Mouse (Mus musculus) adrenal gland, adult 8-10 months (tissue): ENCODE results near the gene Tmprss13. TPM values are rescaled to one million over a fixed set of nuclear protein-coding genes. Genes with fewer than 3 reads are reported as not detected.

ENCODE experiments used
- DNase-seq: peaks from one replicate; pipeline ENCODE4 v3.0.0; 2022
- total RNA-seq, 4 experiments: library from RNA; stranded (reverse); gene quantifications; 2 replicates each; pipeline ENCODE4 v1.2.4; 2022

The Tmprss13 gene
- total RNA-seq = under 1 TPM; 0.18 to 0.87 (median 0.52) TPM

DNA sequence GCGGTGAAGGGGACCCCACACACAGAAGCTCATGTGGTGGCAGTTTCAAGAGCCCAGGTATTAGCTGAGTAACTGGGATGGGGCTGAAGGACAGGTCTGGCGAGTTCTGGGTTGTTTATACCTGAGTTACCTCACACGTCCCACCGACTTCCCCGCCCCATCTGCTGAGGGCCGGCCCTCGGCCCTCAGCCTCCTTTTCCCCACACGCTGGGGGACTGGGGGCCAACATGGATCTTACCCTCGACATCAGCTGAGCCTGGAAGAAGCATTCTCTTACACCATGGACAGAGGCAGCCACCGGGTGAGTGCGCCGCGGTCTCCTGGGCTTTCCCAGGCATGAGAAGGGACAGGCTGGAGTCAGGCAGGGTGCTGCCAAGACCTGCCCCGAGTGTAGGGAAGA is at the start of gene Tmprss13:
Gene Tmprss13, plus strand, starts transcription at position 246 of the 400 bp plus-strand sequence.
- no peak for DNase-seq

DNA sequence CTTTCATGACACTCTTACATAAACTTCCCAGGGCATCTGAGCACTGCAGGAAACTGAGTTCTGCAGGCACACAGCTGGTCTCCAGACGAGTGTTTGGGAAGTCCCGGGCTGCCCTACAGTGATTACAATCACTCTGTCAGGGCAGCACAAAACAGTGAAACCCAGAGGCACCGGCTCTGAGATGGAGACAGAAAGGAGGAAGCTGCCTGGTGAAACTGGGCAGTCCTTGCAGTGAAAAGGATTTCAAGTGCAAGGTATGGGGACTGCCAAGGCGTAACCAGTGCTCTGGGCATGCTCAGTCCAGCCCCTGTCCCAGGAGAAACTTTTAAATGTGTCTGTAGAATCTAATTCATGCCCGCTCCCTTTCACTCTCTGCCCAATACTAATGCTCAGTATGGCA is 46.7 kb upstream of the Tmprss13 start:
- no peak for DNase-seq

DNA sequence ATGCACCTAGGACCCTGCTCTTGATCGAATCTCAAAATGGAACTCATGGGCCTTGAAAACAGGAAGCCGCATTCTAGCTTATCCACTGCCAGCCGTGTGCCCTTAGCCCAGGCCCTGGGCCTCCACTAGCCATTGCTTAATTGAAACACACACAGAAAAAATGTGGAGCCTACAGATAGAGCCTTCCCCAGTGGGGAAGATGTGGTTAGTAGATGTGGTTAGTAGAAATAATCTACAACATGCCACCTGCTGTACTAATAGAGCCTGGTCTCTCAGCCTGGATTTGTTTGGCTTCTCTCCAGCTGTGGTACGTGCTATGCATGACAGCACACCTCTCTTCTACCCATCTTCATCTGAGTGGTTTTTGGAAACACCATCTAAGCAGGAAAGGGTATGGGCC is 44.7 kb upstream of the Tmprss13 start:
- no peak for DNase-seq

DNA sequence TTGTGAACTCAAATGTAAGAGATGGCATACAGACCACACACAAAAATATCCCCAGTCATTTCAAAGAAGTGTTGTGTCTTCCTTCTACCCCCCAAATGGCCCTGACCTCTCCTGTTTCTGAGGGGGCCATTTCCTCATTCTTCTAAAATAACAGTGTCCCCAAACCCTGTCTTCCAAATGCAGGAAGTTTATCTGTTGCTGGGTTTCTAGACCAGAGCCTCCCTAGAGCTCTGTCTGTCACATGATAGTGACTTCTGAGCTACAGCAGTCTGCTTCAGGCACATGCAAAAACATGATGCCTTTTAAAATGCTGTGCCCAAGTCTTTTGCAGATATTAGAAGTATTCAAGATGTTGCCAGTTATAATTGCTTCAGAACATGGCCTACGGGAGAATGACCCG is 44.3 kb upstream of the Tmprss13 start:
- no peak for DNase-seq

DNA sequence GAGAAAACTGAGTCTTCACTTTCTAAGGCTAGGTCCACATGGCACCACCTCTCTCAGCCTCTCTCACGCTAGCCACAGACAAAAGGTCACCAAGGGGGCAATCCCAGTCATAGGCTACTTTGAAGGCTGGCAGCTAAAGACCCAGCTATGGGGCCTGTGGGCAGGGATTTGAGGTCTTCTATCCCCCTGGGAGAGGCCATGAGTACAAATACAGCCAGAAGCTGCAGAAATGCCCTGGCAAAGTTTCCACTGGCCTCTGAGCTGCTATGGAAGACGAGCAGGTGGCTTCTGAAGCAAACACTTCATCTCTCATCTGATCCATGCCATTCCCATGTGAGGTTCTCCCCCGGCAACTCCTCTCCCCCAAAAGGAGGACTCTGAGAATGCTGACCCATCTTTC is 38.8 kb upstream of the Tmprss13 start:
- DNase-seq = no peak

DNA sequence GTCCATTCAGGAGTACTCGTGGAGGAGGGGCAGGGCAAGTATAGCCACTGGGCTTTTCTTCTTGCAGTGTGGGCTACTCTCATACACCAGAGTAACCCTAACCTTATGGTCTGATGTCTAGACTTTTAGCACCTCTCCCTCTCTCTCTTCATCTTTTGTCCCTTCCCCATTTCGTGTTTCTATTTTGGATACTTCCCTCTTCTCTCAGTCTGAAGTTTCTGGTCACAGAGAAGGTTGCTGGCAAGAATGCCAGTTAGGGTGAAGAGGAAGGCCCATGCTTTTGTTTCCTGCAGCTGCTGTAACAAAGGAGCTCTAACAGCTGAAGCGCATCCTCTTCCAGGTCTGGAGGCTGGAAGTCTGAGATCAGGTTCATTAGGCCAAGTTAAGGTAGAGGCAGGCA is 38.0 kb upstream of the Tmprss13 start:
- no peak for DNase-seq

DNA sequence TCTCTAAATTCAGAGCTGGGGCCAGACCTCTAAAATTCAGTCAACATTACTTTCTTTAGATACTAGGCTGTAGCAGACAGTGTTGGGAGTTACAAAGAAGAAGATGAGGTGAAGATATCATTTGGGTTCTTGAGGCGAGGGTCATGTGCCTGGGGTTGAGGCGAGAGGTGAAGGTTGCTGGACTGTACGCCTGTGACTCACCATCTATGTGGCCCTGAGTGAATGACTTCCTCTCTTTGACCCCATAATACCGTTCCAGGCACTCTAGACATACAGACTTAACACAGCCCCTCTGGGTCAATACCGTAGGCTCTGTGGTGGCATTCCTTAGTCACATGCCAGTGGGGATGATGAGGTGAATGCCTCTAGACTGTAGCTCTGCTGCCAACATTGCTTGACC is 36.4 kb upstream of the Tmprss13 start:
- DNase-seq = no peak

DNA sequence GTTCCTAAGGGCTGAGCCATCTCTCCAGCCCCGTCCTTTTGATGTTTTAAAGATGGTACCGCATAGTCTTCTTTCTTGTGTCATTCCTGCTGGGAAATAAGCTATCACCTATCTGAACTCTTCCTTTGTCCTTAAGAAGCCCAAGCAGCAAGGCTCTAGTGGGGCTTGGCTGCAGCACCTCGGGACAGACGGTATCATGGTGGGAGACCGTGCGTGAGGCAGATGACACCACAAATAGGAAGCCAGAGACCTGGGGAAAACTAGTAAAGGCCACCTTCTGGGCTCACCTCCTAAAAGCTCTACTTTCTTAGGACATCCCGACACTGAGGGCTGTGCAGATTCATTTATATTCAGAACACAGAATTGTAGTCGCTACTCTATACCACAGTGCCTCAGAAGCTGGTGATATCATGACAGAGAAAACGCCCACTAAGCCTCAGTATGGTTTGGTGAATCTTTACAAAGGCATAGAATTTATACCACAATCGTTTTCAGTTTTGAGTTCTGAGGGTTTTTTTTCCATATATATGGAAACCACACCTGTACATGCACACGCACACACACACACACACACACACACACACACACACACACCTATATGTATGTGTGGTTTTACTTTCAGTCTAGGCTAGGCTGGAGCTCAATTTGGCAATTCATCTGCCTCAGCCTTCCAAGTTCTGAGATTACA is 27.3 kb upstream of the Tmprss13 start:
- DNase-seq = no peak

DNA sequence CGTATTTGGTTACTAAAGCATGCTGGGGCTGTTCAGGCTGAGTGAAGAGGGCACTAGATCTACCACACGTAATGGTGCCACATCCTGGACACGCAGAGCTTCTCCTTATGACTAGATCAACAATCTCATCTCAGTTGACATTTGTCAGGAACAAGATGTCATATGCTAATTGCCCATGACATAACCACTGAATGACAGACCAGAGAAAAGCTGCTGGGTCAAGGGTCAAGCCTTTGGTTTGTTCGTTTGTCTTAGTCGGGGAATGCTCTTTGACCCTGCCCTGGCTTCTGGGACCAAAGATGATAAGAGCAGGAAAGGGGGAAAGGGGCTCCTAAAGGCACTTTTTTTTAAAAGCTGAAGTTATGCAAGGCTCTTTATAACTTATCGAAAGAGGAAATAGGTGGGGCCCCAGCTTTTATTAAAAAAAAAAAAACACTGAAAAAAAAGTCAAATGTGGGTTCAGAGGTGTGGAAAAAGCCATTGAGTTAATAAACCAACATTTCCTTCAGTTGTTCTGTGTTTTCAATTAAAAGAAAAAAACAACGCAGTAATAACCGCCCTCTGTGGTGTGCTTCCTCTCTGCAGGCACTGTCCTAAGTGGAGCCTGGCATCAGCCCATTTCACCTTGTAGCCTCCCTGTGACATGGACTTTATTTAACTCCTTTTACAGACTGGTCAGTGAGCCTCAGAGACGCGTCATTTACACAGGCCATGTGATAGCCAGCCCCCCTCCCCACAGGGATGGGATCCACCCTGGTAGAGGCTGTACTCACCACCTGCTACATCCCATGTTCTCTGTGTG is 24.5 kb upstream of the Tmprss13 start:
- DNase-seq = no peak

DNA sequence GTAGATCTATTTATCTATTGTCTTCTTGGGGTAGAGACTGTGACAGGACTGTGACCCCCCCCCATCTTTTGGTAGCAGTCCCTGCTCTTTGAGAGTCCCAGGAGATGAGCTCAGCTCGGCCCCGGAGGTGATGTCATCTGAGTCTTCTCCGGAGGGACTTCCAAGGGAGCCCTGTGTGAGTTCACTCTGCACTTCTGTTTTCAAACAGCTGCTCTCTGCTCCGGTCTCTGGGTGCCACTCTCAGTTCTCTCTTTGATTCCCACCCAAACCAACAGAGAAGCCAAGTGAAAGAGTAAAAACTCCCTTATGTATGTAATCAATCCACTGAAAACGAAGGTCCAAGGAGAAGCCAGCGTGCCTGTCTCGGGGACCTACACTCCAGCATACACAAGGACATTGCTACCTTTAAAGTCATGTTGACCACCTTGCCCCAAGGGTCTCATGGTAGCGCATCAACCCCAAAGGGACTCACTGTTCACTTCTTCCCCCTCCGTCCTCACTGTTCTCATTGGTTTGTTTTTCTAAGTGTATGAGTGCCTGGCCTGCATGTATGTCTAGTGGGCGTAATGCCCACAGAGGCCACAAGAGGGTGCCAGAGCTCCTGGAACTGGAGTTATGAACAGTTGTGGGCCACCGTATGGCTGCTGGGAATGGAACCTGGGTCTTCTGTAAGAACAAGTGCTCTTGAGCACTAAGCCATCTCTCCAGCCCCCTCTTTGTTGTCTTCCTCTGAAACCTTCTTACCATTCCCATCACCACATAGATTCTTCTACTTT is 19.5 kb upstream of the Tmprss13 start:
- DNase-seq = no peak

DNA sequence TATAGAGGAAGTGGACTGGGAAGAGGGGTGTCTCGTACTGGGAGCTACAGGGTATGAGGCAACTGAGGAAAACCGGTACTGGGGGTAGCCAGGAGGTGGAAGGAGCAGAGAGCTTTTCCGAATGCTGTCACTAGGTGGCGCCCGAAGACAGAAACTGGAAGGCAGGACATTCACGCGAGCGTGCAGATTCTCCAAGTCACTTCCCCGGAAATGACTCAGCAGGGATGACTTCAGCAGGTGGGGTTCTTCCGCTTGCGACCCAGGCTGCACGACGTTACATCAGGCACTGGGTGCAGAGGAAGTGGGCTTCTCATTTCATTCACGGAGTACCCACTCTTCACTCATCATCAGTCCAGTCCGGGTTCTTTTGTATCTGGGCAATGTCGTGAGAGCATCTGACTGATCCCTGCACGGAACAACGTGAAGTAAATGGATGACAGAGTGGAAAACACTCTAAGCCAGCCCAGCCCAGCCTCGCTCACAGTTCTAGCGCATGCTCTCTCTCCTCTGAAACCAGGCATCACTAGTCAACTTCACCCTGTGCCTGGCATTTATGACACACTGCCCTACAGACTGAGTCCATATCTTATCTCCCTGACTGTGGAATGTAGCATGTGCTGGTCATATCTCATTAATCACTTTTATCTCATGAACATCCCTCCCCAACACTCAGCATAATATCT is 18.3 kb upstream of the Tmprss13 start:
- peak; percentile 91 for DNase-seq

DNA sequence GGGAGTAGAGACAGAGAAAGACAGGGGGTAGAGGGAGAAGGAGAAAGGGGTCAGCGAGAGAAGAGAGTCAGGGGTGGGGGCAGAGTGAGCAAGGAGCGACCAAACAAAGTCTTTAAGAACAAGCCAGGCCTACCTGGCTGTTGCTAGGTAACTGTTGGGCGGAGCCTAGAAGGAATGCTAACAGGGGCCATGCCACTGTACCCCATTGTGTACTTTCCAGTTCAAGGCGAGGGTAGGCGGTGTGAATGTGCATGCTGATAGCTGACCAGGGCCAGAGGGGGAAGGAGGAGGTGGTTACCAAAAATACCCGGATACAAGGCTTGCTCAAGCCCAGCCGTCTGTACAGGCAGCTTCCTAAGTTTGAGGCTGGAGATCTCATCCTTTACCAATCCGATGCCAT is 17.1 kb upstream of the Tmprss13 start:
- no peak for DNase-seq

DNA sequence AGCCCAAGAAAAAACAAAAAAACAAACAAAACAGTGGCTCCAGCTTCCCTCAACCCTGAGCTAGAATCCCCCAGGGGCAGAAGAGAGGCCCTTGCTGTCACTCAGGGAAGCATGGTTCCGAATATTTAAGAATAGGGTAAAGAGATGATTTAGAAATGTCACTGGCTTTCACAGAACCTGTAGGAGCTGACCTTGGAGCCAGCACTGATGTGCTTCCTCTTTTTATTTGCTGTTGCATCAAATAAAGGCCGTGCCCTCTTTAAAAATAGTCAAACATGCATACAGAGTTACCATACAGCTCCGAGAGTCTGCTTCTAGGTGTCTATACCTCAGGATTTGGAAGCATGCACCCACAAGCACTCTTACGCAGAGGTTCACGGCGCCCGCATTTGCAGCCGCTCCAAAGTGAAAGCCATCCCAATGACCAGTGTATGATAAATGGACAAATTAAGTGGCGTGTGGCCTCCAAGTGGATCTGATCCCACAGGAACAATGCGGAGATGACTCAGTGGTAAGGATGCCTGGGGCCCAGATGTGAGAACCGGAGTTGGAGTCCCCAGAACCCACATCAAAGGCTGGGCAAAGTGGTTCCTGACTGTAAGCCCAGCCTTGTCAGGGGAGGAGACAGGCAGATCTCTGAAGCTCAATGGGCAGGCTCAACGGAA is 12.0 kb upstream of the Tmprss13 start:
- peak; percentile 35 for DNase-seq

DNA sequence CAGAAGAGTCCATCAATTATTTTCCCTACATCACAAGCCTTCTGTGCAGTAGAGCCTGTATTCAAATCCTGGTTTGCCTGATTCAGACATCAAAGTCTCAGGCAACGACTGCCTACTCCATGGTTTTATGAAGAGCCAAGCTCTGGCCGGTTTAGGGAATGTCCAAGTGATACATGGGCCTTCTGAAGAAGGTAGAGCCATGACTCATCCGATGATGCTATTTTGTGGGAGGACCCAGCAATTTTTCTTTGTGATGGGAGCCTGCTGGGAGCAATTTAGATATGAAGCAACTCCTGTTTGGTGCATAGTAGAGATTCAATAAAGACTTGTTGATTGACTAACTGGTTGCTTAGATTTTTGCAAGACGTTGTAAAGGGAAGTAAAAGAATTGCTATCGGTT is 10.4 kb upstream of the Tmprss13 start:
- no peak for DNase-seq

DNA sequence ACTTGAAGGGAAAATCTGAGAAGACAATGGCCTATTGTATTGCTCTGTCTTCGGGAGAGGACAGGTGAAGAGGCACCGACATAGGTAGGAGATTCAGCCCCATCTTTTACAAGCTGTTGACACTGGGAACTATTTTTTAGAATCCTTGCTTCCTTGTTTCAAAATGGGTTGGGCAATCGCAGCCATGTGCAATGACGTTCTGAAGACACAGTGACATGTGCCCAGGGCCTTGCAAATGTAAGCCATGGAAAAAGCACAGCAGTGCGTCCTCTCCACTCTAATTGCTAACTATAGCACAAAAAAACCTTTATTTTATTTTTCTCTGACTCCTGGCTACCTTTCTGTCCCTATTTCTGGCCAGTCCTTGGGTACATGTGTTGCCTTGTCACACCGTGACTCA is 7.0 kb upstream of the Tmprss13 start:
- no peak for DNase-seq

DNA sequence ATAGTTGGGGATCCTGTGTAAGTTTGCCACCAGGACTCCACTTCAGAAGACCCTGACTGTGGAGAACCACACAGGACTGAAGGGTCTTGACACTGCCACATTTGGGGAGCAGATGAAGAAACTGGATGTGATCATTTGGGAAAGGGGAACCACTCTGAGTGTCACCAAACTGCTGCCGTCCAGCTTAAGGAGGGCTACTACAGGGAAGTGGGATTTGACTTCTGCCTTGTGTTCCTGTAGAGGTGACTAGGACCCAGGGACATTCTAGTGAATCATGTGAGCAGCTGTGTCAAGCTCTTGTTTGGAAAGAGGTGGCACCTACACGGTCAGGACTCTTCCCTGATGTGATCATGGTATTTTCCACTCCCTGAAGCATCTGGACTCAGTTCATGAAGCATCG is 5.0 kb upstream of the Tmprss13 start:
- DNase-seq = no peak

DNA sequence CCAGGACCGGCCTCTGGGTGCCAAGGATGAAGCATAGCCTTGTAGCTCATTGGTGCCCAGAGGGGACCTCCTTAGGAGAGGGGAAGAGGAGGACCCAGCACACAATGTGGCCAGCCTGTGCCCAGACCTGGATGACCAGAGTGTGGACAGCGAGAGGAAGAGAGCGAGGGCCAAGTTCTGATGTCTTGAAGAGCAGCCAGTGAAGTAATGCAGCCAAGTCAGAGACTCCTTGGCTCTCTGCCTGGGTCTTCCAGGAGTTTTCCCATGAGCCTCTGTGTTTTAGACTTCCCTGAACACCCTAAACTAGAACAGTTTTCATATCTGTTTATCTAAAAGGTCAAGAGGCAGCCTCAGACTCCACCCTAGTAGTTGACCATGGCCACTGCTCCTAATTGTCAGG is 1.3 kb upstream of the Tmprss13 start:
- DNase-seq = no peak

DNA sequence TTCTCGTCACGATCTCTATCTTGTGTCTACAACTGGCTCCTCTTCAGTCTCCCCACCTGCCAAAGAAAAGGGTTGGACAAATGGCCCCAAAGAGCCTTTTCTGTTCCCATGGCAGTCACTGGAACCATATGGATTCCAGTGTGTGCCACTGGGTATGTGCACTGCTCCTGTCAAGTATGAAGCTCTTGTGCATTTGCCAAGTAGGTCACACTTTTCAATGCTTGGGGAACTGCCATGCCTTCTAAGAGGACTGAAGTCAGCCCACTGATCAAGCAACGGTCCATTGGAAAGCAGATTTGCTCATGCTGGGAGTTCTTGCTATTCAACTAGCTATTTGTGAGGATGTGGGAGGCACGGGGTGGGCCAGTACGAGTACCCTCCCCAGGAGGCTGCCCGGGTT is 2.6 kb downstream of the Tmprss13 start:
- DNase-seq = no peak

DNA sequence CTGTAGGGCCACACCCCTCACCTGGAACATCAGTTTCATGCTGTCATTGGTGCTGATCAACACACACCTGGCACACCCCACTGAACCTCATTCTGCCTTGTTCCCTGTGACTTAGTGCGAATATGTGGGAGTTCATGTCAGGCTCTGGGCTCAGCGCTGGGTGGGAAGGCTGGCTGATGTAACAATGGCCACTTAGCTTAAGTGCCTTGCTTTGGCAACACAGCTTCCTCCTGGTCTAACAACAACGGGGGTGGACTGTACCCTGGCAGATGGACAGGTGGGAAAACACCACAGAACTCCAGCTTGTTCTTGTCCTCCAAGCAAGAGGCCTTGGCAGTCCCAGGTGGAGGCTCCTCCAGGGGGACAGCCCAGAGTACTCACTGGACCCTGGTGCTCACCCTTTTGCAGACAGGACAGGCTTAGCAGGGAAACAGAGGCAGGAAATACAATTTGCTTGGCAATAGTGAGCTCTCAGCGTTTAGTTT is 3.1 kb downstream of the Tmprss13 start:
- DNase-seq = no peak

DNA sequence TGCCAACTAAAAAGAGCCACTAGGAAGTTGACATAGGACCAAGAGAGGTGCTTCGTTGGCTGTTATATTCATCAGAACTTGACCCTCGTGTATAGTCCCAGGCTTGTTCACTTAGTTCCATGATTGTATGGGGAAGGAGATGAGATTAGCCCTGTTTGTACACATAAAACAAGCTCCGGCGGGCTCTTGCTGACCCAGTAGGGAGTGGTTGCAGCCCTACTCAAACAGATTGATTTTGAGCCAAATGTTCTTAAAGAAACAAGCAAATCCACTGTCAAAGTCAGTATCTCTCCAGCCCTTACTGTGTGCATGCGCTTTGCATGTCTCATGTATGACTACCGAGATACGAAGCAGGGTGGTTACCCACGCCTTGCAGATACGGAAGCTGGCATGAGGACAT is 7.5 kb downstream of the Tmprss13 start:
- DNase-seq = no peak

DNA sequence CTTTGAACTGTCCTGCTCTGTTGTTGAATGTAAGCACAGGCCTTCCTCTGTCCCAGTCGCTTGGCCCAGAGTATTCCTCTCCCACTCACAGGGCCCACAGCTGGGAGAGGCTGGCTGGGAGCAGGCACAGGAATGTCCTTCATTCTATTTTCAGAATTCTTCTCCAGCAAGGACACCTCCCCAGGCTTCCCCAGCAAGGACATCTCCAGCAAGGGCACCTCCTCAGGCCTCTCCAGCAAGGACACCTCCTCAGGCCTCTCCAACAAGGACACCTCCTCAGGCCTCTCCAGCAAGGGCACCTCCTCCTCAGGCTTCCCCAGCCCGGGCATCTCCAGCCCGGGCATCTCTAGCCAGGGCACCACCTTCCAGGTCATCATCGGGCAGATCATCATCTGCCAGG is 9.4 kb downstream of the Tmprss13 start:
- DNase-seq = peak; percentile 58

DNA sequence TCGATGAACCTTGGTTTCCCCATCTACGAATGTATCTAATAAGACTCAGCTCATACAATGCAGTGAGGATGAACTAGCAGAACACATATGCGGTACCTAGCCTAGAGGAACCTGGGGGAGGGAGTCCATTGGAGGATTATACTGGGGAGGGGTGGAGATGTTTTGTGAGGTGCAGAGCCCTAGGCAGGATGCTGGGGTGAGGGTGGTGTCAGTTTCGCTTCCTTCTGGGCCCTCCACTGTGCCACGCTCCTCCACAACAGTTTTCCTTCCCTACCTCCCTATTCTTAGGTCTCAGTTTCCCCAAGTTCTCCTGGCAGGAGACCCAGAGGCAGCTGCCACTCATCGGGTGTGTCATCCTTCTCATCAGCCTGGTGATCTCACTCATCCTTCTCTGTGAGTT is 10.7 kb downstream of the Tmprss13 start:
- no peak for DNase-seq
